Mouse (Mus musculus) brain, adult 2 months (tissue): ENCODE data around the gene Tbpl1.
A peak's percentile ranks its signal among the peaks of the same experiment; 100 is the strongest.

Experiments used
- DNase-seq: peaks from one replicate; pipeline ENCODE4 v3.0.0; 2011; ENCODE audit warnings: low read depth, low spot score

The Tbpl1 gene

DNA sequence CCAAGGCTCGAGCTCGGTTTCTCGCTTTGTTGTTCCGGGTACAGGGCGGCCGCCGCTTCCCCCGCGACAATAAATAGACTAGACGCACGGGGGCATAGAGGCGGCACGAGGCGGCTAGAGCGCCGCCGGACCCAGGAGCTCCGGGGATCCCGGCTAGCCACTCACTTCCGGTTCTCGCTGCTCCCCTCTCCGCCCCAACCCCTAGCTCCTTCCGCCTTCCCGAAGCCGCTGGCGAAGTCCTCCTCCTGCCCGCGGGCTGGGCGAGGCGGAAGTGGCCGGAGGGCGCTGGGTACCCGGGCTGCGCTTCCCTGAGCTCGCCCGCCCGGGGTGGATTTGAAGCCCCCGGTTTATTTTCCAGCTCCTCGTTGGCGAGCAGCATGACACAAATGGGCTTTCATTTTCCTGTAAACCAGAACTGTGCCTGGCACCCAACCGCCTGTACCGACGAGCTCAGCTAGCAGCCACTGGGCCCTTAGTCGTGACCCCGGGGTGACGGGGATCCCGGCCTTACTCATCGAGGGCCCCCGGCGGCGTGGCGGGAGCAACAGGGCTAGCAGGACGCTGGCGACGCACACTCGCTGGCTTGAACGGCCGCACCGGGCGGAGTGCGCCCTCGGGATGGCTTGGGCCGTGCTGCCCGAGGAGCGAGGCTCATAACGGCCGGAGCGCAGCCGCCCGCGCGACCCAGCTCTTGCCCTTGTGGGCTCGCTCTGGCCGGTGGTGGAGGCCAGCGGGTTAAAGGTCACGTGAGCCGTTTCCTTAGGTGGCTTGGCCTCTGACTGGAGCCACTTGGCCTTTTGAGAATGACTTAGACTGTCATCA is at the start of gene Tbpl1:
Tbpl1 (minus strand) TSS at position 667 of the 822 bp plus-strand sequence.
- peak; percentile 99 for DNase-seq

DNA sequence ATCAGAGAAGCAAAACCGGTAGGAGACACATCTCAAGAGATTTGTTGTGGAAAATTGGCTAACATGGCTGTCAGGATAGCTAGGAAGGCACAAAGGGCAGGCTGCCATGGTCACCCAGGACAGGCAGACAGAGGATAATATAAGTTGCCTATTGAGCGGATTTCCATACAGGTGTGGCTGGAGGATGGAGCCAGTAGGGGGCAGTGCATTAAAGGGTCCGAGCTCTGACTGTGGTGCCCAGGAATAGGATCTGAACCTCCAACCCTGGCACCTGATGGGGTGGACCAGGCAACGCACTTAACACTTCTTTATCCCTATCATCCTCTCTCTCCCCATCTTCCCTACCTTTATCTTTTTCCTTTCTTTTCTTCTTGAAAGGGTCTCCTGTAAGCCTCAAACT is 49.7 kb upstream of the Tbpl1 start:
- DNase-seq: peak; percentile 3

DNA sequence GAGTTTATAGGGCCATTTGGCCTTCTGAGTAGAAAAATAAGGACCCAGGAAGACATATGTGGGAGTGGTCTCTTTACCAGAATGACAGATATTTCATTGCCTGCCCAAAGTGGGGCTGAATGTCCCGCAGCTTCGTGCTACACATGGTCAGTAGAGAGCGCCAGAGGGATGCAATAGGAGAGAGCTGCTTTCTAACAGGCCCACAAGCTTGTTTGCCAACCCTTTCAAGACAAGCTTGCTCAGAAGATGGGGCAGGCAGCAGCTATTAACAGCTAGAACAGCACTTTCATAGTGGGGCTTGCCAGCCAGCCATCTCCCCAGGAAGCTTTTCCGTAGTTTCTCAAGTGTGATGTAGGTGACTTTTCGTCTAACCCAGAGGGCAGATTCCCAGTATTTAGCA is 46.2 kb upstream of the Tbpl1 start:
- DNase-seq: peak; percentile 53

DNA sequence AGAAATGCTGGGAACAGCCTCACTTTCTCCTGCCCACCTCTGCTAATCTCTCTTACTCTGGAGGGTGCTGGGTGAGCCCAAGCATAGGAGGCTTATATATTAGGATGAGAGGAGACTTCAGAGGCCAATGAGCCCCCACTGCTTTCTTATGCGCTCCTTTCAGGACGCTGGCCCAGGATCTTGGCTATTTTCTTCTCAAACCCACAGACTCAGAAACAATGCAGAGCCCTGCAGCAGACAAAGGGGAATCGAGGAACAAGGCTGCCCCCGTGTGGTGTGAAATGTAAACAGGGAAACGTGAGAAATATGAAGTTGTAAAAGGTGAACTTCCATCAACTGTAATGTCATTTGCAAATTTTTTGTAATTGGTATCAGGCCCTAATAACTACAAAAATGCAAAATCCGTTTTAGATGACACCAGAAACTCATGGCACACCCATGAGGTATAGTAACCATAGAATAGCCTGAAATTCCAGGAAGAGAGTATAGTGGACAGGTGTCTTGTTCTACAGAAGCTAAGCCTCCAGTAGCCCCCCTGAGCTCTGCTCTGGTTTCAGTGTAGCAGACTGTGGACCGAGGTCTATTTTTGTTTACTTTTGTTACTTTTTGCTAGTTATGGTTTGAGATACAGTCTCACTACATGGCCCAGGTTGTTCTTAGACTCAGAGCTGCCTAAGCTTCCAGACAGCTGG is 44.4 kb upstream of the Tbpl1 start:
- peak; percentile 69 for DNase-seq

DNA sequence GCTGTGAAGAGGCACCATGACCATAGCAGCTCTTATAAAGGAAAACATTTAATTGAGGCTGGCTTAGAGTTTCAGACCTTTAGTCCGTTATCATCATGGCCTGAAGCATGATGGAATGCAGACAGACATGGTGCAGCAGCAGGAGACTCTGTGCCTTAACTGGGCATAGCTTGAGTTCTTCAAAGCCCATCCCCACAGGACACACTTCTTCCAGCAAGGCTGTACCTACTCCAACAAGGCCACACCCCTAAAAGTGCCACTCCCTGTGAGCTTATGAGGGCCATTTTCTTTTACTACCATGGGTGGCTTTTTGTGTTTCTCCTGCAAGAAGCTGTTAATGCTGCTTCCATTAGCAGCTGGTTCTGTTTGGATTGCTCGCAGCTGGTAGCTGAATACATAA is 43.7 kb upstream of the Tbpl1 start:
- no peak for DNase-seq

DNA sequence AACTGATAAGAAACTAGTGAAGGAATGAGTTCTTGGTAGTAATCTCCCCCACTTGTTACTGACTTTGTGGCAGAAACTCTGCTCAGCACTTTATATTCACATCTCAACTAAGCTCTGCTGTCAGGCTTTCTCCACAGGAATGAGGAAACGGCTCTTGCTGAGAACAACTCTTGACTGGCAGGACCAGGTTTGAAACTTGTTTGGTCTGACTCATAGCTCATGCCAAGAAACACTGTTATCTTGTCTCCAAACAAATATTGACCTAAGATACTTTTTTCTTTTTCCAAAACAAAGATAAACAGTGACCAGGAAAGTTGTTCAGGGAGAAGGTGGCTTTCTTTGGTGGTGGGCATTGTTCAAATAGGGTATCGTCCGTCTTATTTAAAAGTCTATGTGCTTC is 42.9 kb upstream of the Tbpl1 start:
- no peak for DNase-seq

DNA sequence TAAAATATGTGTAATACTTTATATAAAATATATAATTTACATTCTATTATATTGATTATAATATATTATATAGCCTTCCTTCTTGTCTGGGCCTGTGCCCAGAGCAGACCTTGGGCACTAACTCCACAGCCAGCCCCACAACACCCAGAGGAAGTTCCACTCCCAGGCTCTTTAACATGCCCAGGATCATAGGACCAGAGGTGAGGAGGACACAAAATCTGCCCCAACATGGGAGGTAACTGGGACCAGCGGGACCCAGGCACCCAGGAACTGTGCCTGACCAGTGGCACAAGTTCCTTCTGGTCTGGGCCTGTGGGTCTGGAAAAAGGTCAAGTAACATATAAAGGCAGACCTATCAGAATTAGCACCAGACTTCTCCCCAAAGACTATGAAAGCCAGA is 22.5 kb upstream of the Tbpl1 start:
- DNase-seq: no peak

DNA sequence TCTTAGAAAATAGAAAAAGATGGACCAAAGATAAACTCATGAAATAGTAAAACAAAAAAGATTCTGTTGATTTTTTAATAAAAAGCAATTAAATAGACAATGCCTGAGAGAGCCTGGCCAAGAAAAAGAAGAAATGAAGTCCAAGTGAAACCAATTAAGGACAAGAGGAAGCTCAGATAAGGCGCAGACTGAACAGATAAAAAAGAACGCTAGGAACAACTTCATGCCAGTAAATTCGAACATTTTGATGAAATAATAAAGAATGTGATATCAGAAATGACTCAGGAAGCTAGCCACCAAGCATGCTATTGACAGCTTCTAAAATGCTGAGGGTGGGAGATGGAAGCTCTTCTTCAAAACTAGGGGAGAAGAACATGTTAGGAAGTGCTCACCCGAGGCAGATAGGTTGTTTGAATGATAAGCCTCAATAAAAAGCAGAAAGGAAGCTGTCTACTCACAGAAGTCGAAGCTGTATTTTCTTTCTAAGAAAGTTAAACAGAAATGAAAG is 19.5 kb upstream of the Tbpl1 start:
- no peak for DNase-seq

DNA sequence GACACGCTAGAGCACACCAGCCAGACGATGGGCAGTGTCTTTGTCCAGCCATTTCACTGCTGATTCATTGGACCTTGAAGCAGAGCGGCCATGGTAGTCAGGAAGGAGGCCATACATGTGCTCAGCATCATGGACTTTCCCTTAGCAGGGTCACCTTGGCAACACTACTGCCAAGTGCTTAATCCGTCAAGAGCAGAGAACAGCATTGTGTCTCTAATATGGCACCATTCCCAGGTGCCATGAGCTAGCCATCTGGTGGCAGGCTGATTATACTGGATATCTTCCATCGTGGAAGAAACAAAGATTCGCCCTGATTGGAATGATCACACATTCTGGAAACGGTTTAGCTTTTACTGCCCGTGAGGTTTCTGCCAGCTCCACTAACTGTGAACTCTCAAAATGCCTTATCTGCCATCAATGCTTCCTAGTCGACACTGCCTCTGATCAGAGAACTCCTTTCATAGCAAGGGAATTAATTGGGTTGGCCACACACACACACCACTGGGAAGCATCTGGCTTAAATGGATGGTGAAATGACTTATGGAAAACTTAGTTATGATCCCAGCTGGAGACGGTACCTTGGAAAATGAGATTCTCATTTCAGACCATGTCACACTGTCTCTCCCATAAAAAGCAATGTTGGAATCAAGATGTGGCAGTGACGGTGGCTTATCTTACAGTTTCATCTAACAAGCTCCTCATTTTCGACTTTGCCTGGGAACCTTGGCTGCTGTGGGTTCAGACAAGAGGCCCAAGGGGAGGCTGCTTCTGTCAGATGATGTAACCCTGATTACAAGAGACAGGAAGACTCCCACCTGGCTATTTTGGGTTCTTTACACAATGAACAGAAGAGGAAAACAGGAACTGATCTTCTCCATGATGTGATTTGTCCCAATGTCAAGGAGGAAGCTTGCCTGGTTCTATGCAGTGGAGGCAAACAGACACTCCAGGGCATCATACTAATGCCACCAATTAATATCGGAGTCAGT is 14.9 kb upstream of the Tbpl1 start:
- peak; percentile 97 for DNase-seq

DNA sequence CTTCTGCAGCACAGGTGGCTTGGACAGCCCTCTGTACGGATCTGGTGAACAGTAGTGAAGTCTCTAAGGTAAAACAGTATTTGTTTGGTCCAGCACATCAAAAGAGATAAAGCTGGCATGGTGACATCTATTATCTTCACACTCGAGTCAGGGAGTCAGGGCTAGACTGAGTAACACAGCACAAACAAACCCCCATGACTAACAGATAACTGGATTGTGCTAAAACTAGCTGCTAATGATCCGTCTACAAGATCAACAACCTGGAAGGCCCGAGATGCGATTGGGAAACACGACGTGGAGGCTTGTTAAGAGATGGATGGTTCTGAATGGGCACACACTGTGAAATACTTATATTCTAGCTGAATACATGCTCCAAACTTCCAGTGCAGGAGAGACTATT is 14.2 kb upstream of the Tbpl1 start:
- DNase-seq: no peak

DNA sequence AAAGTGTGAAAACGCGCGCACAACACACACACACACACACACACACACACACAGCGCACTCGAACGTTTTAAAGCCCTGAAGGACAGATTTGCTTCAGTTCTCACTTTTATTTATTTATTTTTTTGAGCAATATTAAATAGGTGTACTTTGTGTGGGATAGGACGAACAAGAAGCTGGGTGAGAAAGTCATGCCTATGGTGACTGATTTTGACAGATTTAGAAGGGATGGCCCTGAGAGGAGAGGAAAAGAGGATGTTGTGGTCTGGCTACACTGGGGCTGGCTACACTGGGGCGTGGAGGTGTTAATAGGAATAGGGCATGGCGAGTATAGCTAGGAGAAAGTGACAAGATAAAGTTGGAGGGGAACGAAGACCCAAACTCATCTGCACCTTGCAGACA is 443 bp upstream of the Tbpl1 start:
- no peak for DNase-seq

DNA sequence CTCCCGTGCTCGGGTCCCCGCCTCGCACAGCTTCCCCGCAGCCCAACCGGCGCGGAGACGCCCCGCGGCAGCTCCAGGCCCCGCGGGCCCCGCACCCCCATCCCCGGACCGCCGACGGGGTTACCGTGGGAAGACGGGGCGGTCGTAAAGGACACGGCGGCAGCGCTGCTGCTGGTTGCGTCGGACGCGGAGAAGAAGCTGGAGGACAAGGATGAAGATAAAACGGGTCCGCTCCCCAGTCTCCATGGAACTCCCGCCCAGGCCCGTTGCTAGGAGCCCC is 806 bp downstream of the Tbpl1 start:
- no peak for DNase-seq

DNA sequence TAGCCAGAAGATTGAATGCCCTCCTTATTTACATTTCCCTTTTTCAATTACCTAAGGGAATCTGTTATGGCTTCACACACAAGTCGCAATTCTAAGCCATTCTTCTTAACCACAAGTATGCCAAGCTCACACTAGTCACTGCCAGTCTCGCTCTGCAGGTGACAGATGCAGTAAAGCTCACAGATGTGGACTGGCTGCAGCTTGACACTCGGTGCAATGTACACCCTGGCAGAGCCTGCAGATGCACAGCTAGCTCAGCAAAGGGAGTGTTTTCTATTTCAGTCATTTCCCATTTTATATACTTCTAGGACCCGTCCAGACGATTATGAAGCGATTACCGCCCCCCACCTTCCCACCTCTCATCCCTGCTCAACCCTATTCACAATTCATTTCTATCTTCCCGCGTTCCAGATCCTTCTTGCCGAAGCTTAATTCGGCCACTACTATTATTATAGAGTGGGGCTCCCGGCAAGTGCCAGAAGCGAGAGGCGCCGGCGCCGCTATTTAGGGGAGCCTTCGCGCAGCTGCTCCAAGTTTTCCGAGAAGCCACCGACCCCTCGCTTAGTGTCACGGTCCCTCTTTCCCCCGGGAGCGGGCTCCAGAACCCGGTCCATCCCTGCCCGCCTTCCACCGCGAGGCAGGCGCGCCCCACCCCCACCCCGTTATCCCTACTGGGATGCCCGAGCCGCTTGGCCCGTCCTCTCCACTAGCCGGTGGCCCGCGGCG is 1.3 kb downstream of the Tbpl1 start:
- DNase-seq: peak; percentile 58

DNA sequence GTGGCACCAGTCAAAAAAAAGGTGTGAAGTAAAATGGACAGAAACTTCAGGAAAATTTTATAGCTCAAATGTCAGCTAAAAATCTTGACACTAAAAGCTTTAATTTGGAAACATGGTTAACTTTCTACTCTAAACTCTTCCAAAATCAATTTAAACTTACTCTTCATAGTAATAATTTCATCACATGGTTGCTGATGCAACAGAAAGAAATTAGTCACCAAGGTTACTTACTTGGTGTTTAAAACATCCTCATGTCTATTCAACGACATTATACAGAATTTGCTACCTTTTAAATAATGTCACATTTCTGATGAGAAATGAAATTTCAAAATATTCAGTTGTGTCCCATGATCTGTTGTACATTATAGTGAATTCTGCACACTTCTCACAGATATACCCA is 3.5 kb downstream of the Tbpl1 start:
- no peak for DNase-seq

DNA sequence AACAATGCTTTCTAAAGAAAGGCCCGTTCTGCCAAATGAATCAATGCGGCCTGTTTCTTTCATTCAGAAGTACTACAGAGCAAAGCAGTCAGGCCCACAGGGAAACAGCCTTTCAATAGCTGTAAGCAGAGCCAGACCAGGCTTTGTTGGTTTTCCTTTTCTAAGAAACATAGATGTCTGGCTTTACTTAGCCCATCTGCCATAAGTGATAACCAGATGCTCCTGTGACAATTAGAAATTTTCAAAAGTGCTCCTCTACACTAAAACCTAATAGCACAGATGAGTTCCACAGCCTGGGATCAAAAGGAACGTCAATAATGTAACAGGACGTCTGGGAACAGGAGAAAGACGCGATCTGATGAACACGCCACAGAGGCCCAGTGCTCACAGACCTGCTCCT is 5.4 kb downstream of the Tbpl1 start:
- no peak for DNase-seq

DNA sequence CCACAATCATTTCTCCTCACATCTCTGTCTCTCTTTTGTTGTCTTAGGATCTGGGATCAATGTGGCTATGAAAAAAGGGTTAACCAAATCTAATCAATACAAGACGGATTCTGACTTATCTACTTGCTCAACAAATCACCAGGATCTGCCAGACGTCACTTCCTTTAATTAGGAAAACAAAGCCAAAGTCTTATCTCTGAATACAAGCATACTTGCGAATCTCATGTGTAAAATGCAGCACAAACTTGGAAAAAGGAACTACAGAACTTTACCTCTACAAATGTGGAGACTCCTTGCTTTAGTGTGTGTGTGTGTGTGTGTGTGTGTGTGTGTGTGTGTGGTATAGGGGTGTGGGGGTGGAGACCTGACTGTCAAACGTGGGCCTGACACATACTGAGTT is 6.6 kb downstream of the Tbpl1 start:
- no peak for DNase-seq

DNA sequence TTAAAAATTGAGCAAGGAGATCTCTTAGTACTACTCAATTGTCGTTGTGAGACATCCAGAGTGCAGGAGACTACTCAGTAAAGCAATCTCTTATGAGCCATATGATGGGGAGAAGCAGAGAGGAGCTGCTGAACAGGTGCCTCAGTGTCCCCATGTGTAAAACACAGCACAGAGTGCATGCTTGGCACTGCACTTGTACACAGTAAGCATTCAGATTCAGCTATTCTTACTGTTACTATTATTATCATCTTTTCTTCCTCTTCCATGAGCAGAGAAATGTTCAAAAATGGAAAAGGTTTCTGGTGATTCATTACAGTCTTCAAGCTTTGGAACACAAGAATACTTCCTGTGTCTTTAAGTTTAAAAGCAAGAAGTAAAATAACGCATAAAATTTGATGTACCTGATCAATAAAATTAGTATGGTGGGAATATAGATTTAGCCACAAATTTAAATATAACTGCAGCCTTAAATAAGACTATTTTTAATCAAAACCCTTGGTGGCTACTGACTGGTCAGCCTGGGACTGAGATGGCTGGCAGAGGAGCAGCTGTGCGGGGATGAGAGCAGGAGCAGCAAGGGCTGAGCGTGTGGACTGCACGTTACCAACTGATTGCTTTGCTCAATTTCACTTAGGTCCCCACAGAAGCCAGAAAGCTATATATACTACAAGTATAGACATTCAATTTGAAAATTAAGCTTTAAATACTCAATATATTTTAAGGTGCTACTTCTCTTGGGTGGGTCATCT is 10.8 kb downstream of the Tbpl1 start:
- peak; percentile 55 for DNase-seq

DNA sequence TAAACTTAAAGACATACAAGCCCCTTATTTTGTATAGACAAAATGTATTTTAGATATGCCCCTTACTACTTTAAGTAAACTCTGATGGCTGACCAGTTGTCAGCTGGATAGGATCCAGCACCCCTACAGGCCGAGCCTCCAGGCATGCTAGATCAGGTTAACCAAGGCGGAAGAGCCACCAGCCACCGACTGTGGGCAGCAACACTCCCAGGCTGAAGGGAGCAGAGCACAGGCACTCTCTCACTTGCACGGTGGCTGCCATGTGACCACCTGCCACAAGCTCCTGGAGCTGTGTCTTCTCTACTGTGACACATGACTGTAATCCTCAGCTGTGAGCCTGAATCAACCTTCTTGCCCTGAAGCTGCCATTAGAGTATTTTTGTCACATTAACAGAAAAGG is 13.3 kb downstream of the Tbpl1 start:
- peak; percentile 82 for DNase-seq

DNA sequence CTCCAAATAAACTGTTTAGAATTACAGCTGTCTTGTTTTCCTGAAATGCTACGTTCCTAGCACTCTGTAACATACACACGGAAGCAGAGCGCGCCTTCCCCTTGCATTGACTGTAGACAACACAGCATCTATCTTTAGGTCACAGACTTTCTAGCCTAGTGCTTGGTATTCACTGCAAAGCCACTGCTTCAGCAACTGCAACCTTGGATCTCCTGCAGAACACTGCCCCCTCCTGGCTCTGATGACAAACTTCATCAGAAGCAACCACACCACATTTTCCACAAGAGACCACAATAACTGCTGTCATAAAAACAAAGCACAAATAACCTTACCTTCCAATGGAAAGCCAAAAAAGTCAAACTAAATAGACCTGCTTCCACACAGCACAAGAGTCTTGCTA is 17.2 kb downstream of the Tbpl1 start:
- DNase-seq: peak; percentile 90

DNA sequence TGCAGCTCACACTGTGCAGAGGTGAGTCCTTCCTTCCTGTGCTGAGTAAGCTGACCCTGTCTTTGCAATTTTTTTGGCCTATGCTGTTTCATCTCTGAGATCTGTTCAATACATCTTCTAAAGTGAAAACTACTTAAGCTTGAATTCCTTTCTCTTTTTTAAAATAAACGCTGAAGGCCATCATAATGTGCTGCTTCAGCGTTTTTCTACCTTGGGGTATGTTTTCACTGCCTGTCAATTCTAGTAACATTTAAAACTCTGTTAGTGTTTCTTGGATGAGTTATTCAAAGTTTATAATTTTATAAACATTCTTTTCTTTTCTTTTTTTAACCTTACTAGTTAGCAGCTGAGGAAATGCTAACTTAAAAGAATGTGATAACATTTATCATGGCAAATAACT is 18.8 kb downstream of the Tbpl1 start:
- no peak for DNase-seq
